In genomic region chr10:43619059-43619531, GRCm38 (mm10) we compare ENCODE assay signal across 8 mouse cellular contexts. TPM values are rescaled to one million over a fixed set of nuclear protein-coding genes. Genes with fewer than 3 reads are reported as not detected.
A peak's percentile ranks its signal among the peaks of the same experiment; 100 is the strongest.
DNase-seq lines count a peak whose midpoint lies in the region; ATAC-seq lines count a peak whose summit lies in the region.

No protein-coding gene starts in this region.

- H3K27ac ChIP-seq in lung, embryonic 16.5 days (ENCODE audit: low read length): no peak overlapping the region
- no peak overlapping the region for H3K27ac ChIP-seq in forebrain, embryonic 16.5 days (ENCODE audit: low read length)
- peak overlapping the region; percentile 64 for H3K27ac ChIP-seq in liver, embryonic 16.5 days (ENCODE audit: low read length)
- H3K27ac ChIP-seq in stomach, embryonic 15.5 days: no peak overlapping the region

- ATAC-seq in lung, embryonic 16.5 days (ENCODE audit: low read depth): peak; percentile 34
- peak; percentile 58 for ATAC-seq in forebrain, embryonic 16.5 days
- ATAC-seq in liver, embryonic 16.5 days (ENCODE audit: low read depth): no peak
- ATAC-seq in stomach, embryonic 15.5 days (ENCODE audit: insufficient read depth, low FRiP score, low read depth): no peak
- no peak for ATAC-seq in erythroblast, adult 5-6 weeks (replicated peaks; ENCODE audit: low FRiP score, poor library complexity, severe bottlenecking)

- H3K4me3 ChIP-seq in lung, embryonic 16.5 days (ENCODE audit: low read length): no peak overlapping the region
- no peak overlapping the region for H3K4me3 ChIP-seq in forebrain, embryonic 16.5 days (replicated peaks; ENCODE audit: low read length)
- H3K4me3 ChIP-seq in liver, embryonic 16.5 days (ENCODE audit: low read depth, low read length): no peak overlapping the region
- no peak overlapping the region for H3K4me3 ChIP-seq in stomach, embryonic 15.5 days (replicated peaks)

- no peak overlapping the region for H3K9ac ChIP-seq in lung, embryonic 16.5 days (ENCODE audit: low read length)
- H3K9ac ChIP-seq in forebrain, embryonic 16.5 days (replicated peaks; ENCODE audit: low read depth, low read length): no peak overlapping the region
- peak overlapping the region; percentile 38 for H3K9ac ChIP-seq in liver, embryonic 16.5 days (ENCODE audit: low read depth, low read length)
- no peak overlapping the region for H3K9ac ChIP-seq in stomach, embryonic 15.5 days

- H3K36me3 ChIP-seq in lung, embryonic 16.5 days (ENCODE audit: control insufficient read depth, insufficient read depth, low read length): no peaks in the 10 kb centered on the region
- H3K36me3 ChIP-seq in forebrain, embryonic 16.5 days (ENCODE audit: control insufficient read depth, insufficient read depth): no peaks in the 10 kb centered on the region
- no peaks in the 10 kb centered on the region for H3K36me3 ChIP-seq in liver, embryonic 16.5 days (ENCODE audit: control insufficient read depth, insufficient read depth)
- H3K36me3 ChIP-seq in stomach, embryonic 15.5 days: no peaks in the 10 kb centered on the region

- peaks cover 5% of the 10 kb centered on the region for H3K4me1 ChIP-seq in lung, embryonic 16.5 days (replicated peaks; ENCODE audit: control insufficient read depth, insufficient read depth, low read length)
- peaks cover 10% of the 10 kb centered on the region for H3K4me1 ChIP-seq in forebrain, embryonic 16.5 days (replicated peaks; ENCODE audit: control insufficient read depth, insufficient read depth, low read length)
- H3K4me1 ChIP-seq in liver, embryonic 16.5 days (ENCODE audit: control insufficient read depth, low read depth, low read length): peaks cover 36% of the 10 kb centered on the region
- 0 out of 2 replicates have a peak, but pooled peaks cover 5% of the 10 kb centered on the region for H3K4me1 ChIP-seq in stomach, embryonic 15.5 days

- WGBS in lung, embryonic 16.5 days: 3% methylated on average over 6 of the region's 6 CpGs
- under 1% methylated on average over 6 of the region's 6 CpGs for WGBS in forebrain, embryonic 16.5 days
- WGBS in liver, embryonic 16.5 days (ENCODE audit: insufficient replicate concordance): 39% methylated on average over 6 of the region's 6 CpGs
- whole genome bisulfite sequencing in stomach, embryonic 15.5 days: 11% methylated on average over 6 of the region's 6 CpGs

- no peak for DNase-seq in lung, postnatal 25 days (ENCODE audit: low spot score)
- DNase-seq in ovary, postnatal 14 days (ENCODE audit: low spot score): no peak
- no peak for DNase-seq in T-cell, adult 2 months (ENCODE audit: low spot score)

- H3K27me3 ChIP-seq in lung, embryonic 16.5 days (ENCODE audit: control insufficient read depth, insufficient read depth, low read depth, low read length): no peaks in the 10 kb centered on the region
- H3K27me3 ChIP-seq in forebrain, embryonic 16.5 days (replicated peaks; ENCODE audit: control insufficient read depth, insufficient read depth, low read length): no peaks in the 10 kb centered on the region
- H3K27me3 ChIP-seq in liver, embryonic 16.5 days (ENCODE audit: control insufficient read depth, insufficient read depth, low read depth, low read length): no peaks in the 10 kb centered on the region
- H3K27me3 ChIP-seq in stomach, embryonic 15.5 days (replicated peaks): no peaks in the 10 kb centered on the region

- peak overlapping the region; percentile 15 for H3K4me2 ChIP-seq in lung, embryonic 16.5 days (ENCODE audit: low read depth, low read length)
- H3K4me2 ChIP-seq in forebrain, embryonic 16.5 days (ENCODE audit: low read length): 0 out of 2 replicates have a peak overlapping the region, but pooled peaks have one; percentile 10
- no peak overlapping the region; the same call in 1 of the 2 replicates for H3K4me2 ChIP-seq in liver, embryonic 16.5 days (ENCODE audit: low read depth, low read length)
- peak overlapping the region; percentile 29; the same call in 1 of the 2 replicates for H3K4me2 ChIP-seq in stomach, embryonic 15.5 days

- no peaks in the 10 kb centered on the region for H3K9me3 ChIP-seq in lung, embryonic 16.5 days (ENCODE audit: control insufficient read depth, low read length)
- no peaks in the 10 kb centered on the region for H3K9me3 ChIP-seq in forebrain, embryonic 16.5 days (ENCODE audit: control insufficient read depth, low read length)
- H3K9me3 ChIP-seq in liver, embryonic 16.5 days (replicated peaks; ENCODE audit: control insufficient read depth, low read length): no peaks in the 10 kb centered on the region
- no peaks in the 10 kb centered on the region for H3K9me3 ChIP-seq in stomach, embryonic 15.5 days

RNA-seq across cellular contexts. Expression of gene Cd24a, which starts 41.0 kb away (rescaled TPM):
- polyA plus RNA-seq in lung, embryonic 16.5 days (2015; fragmentation: Nextera tagmentation; extraction: Ambion mirVana): 192 and 195 TPM in 2 replicates
- 918 and 1,051 TPM in 2 replicates for polyA plus RNA-seq in forebrain, embryonic 16.5 days (2015; fragmentation: Nextera tagmentation; extraction: Ambion mirVana)
- polyA plus RNA-seq in liver, embryonic 16.5 days (2015; fragmentation: Nextera tagmentation; extraction: Ambion mirVana): 927 and 938 TPM in 2 replicates
- polyA plus RNA-seq in stomach, embryonic 15.5 days (2015; fragmentation: Nextera tagmentation; extraction: Ambion mirVana): 294 and 352 TPM in 2 replicates
- total RNA-seq in erythroblast, adult 5-6 weeks (2015; ENCODE audit: low replicate concordance): 3,214 and 3,327 TPM in 2 replicates
- 4,146 and 5,406 TPM in 2 replicates for total RNA-seq in erythroblast, adult 5-6 weeks (2017; ENCODE audit: low replicate concordance)

Comparison
In these comparisons a context has a peak if more than half of its experiments do, and no peak if none do; other contexts are left out.
1. ATAC-seq: peak in lung, embryonic 16.5 days (single experiment) and forebrain, embryonic 16.5 days (single experiment); none in liver, embryonic 16.5 days (single experiment), stomach, embryonic 15.5 days (single experiment) and erythroblast, adult 5-6 weeks (single experiment).